Mouse (Mus musculus) ES-E14 (cell line): ENCODE data around the gene Apeh. TPM values are rescaled to one million over a fixed set of nuclear protein-coding genes. Genes with fewer than 3 reads are reported as not detected.

ENCODE experiments used
- DNase-seq: peaks from one replicate; pipeline ENCODE4 v3.0.0-alpha.2; 2013; ENCODE audit warnings: low read depth, low spot score
- H3K27ac ChIP-seq: 2 replicates; pipeline ENCODE4 v1.5.1; 2012; ENCODE audit warnings: low read depth, mild to moderate bottlenecking, low read length, moderate library complexity, mixed read lengths; ENCODE audit not compliant: poor library complexity, insufficient read depth, severe bottlenecking
- H3K36me3 ChIP-seq: 2 replicates; pipeline ENCODE4 v1.6.1; 2012; ENCODE audit warnings: mild to moderate bottlenecking, low read length, moderate library complexity, mixed read lengths; ENCODE audit not compliant: control insufficient read depth, poor library complexity, insufficient read depth, severe bottlenecking
- H3K4me1 ChIP-seq, 2 experiments: fragments of 150-350 bp in 1 of 2; sonication (generic) in 1 of 2; 2 replicates each; pipeline ENCODE4 v1.6.1; 2012; ENCODE audit warnings: low read length in 2 of 2, mild to moderate bottlenecking in 1 of 2, mixed read lengths in 1 of 2; ENCODE audit not compliant: control insufficient read depth in 2 of 2, insufficient read depth in 2 of 2, poor library complexity in 1 of 2
- H3K4me3 ChIP-seq, 2 experiments: fragments of 150-350 bp in 1 of 2; sonication (generic) in 1 of 2; 2 replicates each; pipeline ENCODE4 v1.5.1; 2012; ENCODE audit warnings: low read length in 2 of 2, low read depth in 1 of 2, mild to moderate bottlenecking in 1 of 2, mixed read lengths in 1 of 2; ENCODE audit not compliant: insufficient read depth in 1 of 2, poor library complexity in 1 of 2, severe bottlenecking in 1 of 2
- H3K9ac ChIP-seq: 2 replicates; pipeline ENCODE4 v1.6.1; 2012; ENCODE audit warnings: low read depth, mild to moderate bottlenecking, low read length, mixed read lengths; ENCODE audit not compliant: poor library complexity, insufficient read depth, severe bottlenecking
- H3K9me3 ChIP-seq: fragments of 150-350 bp; sonication (generic); 2 replicates; pipeline ENCODE4 v1.6.1; 2012; ENCODE audit warnings: low read depth, mild to moderate bottlenecking, low read length; ENCODE audit not compliant: control insufficient read depth, insufficient read depth
- CHD2 ChIP-seq: IDR thresholded peaks from 2 replicates; pipeline ENCODE4 v1.6.1; 2014; ENCODE audit warnings: mild to moderate bottlenecking, low read depth, low read length, inconsistent platforms
- HCFC1 ChIP-seq: IDR thresholded peaks from 2 replicates; pipeline ENCODE4 v1.6.1; 2012; ENCODE audit warnings: low read length, inconsistent platforms, borderline replicate concordance; ENCODE audit not compliant: insufficient read depth
- MAFK ChIP-seq: IDR thresholded peaks from 2 replicates; pipeline ENCODE4 v1.6.1; 2014; ENCODE audit warnings: mild to moderate bottlenecking, low read depth, low read length, inconsistent platforms; ENCODE audit not compliant: insufficient read depth
- ZC3H11A ChIP-seq: IDR thresholded peaks from 2 replicates; pipeline ENCODE4 v1.6.1; 2012; ENCODE audit warnings: low read depth, mild to moderate bottlenecking, inconsistent platforms, low read length, borderline replicate concordance
- ZNF384 ChIP-seq: IDR thresholded peaks from 2 replicates; pipeline ENCODE4 v1.6.1; 2012; ENCODE audit warnings: low read depth, low read length, inconsistent platforms
- in situ Hi-C, 2 experiments: fragments of 600-800 bp; cut with MboI; formaldehyde crosslinking; loops; one replicate each; pipeline ENCODE4 v1.15.1; 2025; ENCODE audit warnings: low sequenced_read_pairs in 2 of 2, inconsistent platforms in 1 of 2; ENCODE audit not compliant: unreplicated experiment in 2 of 2
- total RNA-seq: library from RNA; depleted of rRNA; stranded (reverse); fragments of 300-350 nt; gene quantifications from 2 replicates; pipeline ENCODE4 v1.2.3, GENCODE M21; 2012; rRNA removed

Apeh gene
- total RNA-seq = 37.3 and 56.1 TPM in 2 replicates

- Histone ChIP-seq H3K27ac (peak within 1 kb of the TSS; percentile 47; the same call in 1 of the 2 replicates), H3K9me3 (no peaks in the 10 kb centered on the region), H3K4me1 (peaks cover 0 to 15% of the 10 kb centered on the region in 2 experiments; a peak in 2 of 4 replicates), H3K36me3 (peaks cover 29% of the 10 kb centered on the region), H3K9ac (peak within 1 kb of the TSS; percentile 80), H3K4me3 (peak within 1 kb of the TSS; percentile 76 to 99)
- no peak for TF ChIP-seq CHD2
- no peak for TF ChIP-seq ZC3H11A
- no peak for TF ChIP-seq MAFK
- TF ChIP-seq HCFC1 = peak; percentile 36; the same call in 1 of the 2 replicates
- TF ChIP-seq ZNF384 = no peak
- DNase-seq = peak; percentile 96
- in situ Hi-C loops = no loop called here
These were observed at the start of gene Apeh for GRCm38 (mm10) chr9:108094184-108094941. Apeh (minus strand) TSS chr9:108094606.

DNA sequence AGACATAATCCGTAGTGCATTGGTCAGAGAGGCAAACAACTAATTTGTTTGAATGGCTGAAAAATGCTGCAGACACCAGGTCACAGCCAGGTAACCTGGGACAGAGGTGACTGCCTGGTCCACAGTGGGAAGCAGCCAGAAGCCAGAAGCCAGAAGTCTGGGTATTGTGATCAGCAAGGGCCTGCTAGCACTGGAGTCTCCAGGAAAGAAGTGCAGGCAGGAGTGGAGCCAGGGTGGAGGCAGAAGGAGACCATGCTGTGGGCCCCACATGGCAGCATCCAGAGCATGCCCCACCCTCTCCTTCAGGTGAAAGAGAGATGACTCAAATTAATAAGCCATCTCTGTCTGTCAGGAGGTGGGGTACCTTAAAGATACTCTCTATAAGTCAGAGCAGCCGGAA is 49.1 kb upstream of the Apeh start:
- H3K27ac ChIP-seq = no peak overlapping the region
- TF ChIP-seq MAFK = no peak
- no peak for TF ChIP-seq CHD2
- TF ChIP-seq HCFC1 = no peak
- TF ChIP-seq ZC3H11A = no peak
- no peak for TF ChIP-seq ZNF384
- in situ Hi-C loops = no loop called here
- no peaks in the 10 kb centered on the region for H3K9me3 ChIP-seq
- no peak overlapping the region for H3K4me3 ChIP-seq
- no peak overlapping the region for H3K9ac ChIP-seq
- H3K4me1 ChIP-seq = peaks cover 0 to 11% of the 10 kb centered on the region in 2 experiments; a peak in 2 of 4 replicates
- DNase-seq = no peak
- H3K36me3 ChIP-seq = no peaks in the 10 kb centered on the region

DNA sequence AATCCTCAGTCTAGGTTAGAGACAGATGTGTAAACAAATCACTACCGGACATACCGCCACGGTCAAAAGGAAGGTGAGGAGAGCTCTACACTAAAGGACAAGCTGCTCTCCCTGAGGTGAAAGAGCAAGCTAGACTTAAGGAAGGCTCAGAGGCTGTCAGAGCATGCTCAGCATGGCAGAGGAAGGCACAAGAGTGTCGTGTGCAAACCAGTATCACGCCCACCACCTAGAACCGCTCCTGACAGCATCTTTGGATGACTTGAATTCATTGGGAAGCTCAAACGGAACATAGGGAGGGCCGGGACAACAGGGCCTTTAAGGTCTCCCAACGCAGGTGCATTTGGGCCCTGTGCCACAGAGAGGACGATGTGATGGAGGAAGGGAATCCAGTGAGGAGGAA is 47.0 kb upstream of the Apeh start:
- TF ChIP-seq MAFK (no peak), HCFC1 (no peak)
- H3K9ac ChIP-seq = no peak overlapping the region

DNA sequence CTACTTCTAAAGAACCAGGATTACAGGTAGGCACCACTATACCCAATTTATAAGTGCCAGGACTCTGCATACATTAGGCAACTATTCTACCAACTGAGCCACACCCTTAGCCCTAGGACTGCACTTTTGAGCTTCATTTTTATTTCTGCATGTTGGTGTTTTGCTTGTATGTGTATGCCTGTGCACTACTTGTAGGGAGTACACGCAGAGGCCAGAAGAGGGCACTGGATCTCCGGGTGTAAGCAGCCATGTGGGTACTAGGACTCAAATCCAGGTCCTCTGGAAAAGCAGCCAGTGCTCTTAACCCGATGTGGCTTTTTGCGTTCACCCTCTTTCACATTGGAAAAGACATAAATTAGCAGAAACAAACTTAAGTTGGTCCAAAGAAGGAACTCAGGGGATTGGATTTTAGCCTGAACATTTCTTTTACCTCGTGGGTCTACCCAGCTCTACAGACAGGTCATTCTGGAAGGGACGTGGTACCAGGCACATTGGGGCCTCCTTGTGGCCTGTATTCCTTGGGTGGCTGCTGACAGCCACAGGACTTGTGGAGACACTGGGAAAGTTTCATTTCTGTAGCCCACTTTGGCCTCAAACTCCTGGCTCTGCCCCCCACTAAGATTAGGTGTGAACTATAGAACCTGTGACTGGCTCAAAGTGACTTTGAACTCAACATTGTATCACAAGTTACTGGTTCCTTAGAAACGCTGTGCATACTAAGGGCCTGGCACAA is 45.7 kb upstream of the Apeh start:
- no peak for TF ChIP-seq MAFK
- TF ChIP-seq ZC3H11A = peak; percentile 12; the same call in 1 of the 2 replicates
- no peak for TF ChIP-seq HCFC1
- Histone ChIP-seq H3K4me1 (peaks cover 0 to 10% of the 10 kb centered on the region in 2 experiments; a peak in 2 of 4 replicates), H3K27ac (no peak overlapping the region), H3K9ac (no peak overlapping the region), H3K9me3 (no peaks in the 10 kb centered on the region), H3K36me3 (no peaks in the 10 kb centered on the region), H3K4me3 (no peak overlapping the region)
- in situ Hi-C loops = no loop called here
- no peak for DNase-seq

More for the DNA sequence above, 47.0 kb upstream of the Apeh start:
- DNase-seq = no peak
- Histone ChIP-seq H3K27ac (no peak overlapping the region), H3K36me3 (no peaks in the 10 kb centered on the region), H3K4me1 (peaks cover 0 to 10% of the 10 kb centered on the region in 2 experiments; a peak in 2 of 4 replicates), H3K4me3 (no peak overlapping the region), H3K9me3 (no peaks in the 10 kb centered on the region)
- in situ Hi-C loops = no loop called here
